Mouse (Mus musculus): ENCODE data around the gene Asb9.

Gene Asb9

DNA sequence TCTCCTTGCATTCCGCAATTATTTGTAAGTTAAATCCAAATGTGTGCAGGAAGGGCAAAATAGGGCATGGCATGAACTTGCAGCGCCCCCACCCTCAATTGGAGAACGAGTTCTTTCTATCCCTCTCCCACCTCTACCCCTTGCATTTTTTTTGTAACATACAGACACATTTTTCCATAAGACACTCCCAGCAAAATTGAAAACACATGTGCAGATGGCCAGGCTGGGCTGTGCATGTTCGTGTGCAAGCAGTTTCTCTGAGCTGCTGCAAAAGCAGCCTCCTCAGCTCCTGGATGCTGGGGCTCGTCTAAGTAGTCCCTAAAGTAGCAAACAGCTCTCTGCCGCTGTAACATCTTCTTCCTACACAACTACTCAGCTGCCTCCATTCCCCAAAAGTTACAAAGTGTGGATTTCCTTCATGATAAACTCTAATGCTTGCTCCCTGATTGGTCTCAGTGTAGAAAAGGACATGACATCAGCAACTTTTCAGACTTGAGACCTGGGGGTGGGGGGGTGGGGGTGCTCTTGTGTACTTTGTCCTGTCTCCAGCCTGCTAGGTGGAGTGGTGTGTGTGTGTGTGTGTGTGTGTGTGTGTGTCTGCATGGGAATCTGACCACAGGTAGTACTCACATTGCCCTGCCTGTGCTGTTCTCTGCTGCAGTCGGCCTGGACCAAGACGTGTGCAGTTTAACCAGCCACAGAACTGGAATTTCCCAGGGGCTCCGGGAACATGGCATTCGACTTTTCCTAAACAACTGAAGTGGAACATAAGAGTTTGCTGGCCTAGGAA lies at the start of gene Asb9:
Gene Asb9, plus strand, starts transcription at position 619 of the 790 bp plus-strand sequence.
- no peak for DNase-seq (ENCODE audit: low read depth, low spot score)

DNA sequence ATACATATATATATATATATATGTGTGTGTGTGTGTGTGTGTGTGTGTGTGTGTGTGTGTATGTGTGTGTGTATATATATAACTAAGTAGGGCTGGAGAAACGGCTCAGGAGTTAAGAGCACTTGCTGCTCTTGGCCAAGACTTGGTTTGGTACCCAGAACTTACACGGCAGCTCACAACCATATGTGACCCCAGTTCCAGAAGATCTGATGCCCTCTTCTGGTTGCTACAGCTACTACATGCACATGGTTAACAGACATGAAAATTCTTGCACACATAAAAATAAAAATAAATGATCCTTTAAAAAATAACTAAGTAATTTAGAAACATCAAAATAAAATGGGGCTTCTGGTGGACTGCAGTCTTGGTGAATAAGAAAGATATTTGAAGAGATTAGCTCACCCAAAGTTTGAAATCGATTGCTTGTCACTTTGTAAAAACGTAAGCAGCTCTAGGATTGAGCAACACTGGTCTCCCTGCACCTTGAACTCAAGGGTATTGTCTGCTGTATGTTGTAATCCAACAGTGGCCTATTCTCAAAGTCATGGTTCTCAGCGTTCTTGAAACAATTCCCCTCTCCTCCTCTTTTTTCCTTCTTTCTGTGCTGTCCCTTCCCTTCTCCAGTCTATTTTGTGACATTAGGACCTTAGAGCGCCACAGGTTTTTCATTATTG lies 46.8 kb upstream of the Asb9 start:
- peak; percentile 8 for DNase-seq (ENCODE audit: low read depth, low spot score)

DNA sequence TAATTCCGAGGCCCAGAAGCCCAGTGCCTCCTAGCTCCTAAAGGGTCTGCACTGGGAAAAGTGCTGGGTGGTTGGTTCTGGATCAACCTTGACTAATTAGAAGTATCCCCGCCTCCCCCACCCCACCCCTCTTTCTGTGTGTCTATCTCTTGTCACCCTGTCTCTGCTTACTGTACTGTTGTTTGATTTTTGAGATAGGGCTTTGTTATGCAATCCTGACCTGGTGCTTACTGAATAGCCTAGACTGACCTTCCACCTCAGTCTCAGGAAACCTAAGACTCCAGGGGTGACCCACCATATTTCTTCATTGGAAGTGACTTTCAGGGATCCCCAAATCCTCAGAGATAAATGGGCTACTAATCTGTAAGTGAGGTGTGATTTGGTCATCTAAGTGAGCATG lies 3.9 kb upstream of the Asb9 start:
- peak; percentile 4 for DNase-seq (ENCODE audit: low read depth, low spot score)

DNA sequence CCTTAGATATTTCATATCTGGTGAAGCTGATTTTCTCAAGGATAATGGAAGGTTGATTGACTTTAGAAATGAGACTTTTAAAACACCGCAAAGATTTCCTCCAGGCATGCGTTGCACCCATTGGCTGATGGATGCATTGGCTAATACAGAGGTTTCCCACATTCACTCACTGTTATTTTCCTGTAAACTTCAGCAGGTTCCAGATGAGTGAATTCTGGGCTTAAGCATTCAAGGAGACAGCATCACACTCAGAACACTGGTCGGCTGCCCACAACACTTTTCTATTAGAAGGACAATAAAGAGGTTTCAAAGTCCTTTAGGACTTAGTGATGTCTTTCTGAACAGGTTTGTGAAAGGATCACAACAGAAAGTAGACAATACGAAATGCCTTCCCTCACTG lies 941 bp downstream of the Asb9 start:
- no peak for DNase-seq (ENCODE audit: low read depth, low spot score)

DNA sequence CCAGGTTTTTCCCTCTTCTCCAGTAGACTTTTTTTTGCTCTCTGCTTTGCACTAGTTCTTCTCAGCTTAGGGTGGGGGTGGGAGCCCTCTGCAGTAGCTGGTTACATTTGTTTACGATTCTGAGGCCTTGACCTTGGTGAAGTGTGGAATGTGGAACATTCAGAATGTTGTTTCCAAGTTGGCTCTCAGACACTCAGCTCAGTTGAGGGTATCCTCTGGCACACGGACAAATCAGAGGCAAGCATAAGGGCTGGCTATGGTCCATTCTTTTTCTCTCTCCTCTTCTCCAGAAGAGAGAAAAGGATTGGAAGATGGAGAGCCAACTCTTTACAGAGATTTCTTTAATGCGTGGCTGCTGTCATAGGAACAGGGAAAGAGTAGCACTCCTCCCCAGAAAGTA lies 2.6 kb downstream of the Asb9 start:
- no peak for DNase-seq (ENCODE audit: low read depth, low spot score)

DNA sequence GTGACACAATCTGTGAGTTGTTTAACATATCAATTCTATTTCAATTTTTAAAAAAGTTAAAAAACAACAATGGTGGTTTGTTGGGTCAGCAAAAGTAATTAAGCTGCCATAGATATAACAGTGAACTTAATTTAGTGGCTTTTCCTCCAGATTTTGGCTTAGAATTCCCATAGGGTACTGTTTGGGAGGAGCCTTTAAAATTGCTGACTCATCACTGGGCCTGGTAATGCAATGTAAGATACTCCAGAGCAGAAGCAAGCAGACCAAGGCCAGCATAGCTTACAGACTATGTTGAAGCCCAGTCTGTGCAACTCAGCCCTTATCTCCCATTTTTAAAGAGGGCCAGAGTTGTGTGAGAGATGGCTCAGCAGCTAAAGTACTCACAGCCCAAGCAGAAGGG lies 16.0 kb downstream of the Asb9 start:
- no peak for DNase-seq (ENCODE audit: low read depth, low spot score)

DNA sequence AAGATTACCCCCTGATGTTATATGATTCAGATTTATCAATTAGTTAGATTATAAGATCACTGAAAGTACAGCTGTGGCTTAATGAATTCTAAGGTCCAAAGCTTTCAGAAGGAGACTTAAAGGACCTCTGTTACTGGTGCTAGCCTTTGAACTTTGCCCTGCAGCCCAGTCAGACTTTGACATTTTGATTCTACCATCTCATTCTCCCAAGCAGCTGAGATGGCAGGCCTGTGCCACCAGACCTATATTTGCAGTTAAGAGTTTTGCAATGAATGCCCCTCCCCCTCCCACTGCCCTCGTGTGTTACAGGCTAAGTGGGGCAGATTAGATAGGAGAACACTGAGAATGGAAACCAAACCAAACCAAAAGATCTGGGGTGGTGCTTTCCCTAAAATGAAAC lies 20.4 kb downstream of the Asb9 start:
- DNase-seq (ENCODE audit: low read depth, low spot score) = no peak

DNA sequence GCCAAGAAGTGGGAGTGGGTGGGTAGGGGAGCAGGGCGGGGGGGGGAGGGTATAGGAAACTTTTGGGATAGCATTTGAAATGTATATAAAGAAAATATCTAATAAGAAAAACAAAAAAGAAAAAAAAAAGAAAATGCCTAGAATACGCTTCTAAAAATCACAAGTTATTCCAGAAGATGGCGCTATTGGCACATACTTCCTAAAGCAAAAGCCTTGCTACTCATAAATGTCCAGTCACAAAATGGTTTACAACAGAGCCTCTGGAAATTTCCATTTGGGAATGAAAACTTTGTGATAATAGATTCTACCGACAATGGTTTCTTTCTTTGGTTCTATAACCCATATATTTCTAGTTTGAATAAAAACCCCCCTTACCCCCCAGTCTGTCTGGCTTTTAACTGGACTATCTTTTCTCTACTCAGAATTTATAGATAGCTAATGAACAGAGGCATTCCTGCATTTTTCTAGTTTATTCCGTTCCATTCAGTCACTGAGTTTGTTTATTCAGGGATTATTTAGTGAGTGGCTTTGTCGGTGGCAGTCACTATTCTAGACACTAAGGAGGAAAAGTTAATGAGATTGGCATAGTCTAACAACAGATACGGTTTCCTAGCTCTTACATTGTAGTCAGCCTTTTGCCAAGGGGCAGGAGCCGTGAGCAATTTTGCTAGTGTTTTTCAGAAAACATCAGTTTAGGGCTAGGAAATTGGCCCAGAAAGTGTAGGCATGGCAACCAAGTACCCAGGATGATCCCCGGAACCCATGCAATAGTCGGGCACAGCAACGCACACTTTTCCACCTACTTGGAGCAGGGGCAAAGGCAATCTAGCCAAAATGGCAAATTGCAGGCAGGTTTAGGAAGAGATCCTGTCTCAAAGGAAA lies 35.5 kb downstream of the Asb9 start:
- DNase-seq (ENCODE audit: low read depth, low spot score) = peak; percentile 21

DNA sequence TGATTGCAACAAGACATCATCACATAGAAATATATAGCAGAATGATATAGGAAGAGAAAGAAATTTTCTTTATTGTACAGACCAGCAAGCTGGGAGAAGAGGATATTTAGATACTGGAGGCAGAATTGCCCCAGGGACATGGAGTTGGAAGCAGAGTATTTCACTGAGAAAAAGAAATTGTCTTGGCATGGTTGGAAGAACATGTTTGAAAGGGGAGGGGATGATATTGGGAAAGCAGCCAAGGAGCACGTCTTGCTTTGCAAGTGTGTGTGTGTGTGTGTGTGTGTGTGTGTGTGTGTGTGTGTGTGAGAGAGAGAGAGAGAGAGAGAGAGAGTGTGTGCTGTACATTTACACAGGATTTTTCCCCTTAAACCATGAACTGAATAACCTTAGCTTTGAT lies 64.1 kb downstream of the Asb9 start:
- no peak for DNase-seq (ENCODE audit: low read depth, low spot score)

DNA sequence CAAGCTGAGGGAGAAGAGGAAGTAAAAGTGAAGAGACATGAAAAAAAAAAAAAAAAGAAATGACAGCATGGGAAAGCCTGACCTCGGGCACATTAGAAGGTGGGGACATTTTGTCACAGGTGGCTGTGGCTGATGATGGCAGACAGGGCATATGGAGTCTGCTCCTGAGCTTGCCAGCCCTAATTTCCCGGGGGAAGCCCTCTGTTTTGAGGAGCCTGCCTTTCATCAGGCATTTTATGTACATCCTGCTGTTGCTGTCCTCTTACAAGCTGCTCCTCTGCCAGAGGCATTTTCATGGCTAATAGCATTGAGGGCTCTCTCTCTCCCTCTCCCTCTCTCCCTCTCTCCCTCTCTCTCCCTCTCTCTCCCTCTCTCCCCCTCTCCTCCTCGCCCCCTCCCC lies 70.8 kb downstream of the Asb9 start:
- DNase-seq (ENCODE audit: low read depth, low spot score) = no peak
